Mouse (Mus musculus) CD8-positive naive resting alpha-beta T cell, adult 2 months (primary cell): ENCODE data around the gene Gm17490.
A peak's percentile ranks its signal among the peaks of the same experiment; 100 is the strongest.
"Not testable (repeated sequence)": the region's sequence is repeated elsewhere in the genome, so short reads cannot be mapped to it uniquely, and the experiment has no call there.

Experiments used
- DNase-seq, 2 experiments: peaks; one replicate each; pipeline ENCODE4 v3.0.0; 2022; ENCODE audit warnings: low read depth in 2 of 2, low spot score in 2 of 2

The Gm17490 gene

DNA sequence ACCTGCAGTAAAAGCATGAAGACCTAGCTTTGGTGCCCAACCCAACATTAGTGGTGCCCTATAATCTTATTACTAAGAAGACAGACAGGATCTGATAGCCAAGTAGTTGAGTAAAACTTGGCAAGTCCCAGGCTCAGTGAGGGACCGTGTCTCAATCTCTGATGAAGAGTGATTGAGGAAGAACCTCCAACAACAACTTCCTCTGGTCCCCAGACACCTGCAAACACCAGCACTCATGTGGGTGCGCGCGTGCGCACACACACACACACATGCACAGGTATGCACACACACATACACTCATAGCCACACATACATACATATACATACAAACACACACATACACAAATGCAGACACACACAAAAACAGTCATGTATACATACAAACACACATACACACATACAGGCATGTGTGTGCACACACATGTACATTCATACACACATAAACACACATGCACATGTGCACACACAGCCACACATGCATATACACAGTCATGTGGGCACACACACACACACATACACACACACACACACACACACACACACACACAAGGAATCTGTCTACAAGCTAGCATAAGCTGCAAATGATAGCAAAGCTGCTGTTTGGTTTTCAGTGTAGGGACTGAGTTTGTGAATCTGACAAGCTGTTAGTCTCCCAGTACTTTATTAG, 9.5 kb upstream of the Gm17490 start:
- DNase-seq = no peak

DNA sequence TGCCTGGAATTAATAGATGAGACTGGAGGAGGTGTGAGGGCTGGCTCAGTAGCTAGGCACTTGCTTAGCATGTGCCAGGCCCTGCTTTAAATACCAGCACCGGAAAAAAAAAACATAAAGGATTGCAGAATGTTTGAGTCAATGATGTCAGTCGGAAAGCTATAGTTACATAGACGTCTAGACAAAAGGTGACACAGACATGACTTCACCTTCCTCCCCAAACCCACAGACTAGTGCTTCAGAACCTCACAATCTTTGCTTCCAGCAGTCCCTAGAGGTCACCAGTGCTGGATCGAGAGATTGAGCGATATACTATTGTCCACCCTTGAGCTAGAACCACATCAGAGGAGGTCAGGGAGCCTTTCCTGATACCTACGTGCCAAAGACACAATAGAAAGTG, 9.0 kb upstream of the Gm17490 start:
- DNase-seq = no peak

DNA sequence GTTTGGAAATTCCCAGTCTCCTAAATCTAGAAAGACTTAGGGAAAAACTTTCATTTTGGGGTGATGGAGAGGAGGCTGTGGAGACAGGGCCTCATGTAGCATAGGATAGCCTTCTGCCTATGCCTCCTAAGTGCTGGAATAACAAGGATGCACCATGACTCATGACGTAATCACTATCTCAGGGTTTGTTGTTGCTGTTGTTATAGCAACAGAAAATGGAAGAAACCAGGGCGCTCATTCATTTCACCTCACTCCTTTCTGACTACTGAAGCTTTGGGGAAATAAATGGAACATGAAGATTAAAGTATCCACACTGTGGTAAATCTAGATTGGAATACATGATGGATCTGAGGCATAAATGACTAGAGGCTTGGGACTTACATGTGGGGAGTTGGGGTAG, 2.3 kb downstream of the Gm17490 start:
- DNase-seq = no peak

DNA sequence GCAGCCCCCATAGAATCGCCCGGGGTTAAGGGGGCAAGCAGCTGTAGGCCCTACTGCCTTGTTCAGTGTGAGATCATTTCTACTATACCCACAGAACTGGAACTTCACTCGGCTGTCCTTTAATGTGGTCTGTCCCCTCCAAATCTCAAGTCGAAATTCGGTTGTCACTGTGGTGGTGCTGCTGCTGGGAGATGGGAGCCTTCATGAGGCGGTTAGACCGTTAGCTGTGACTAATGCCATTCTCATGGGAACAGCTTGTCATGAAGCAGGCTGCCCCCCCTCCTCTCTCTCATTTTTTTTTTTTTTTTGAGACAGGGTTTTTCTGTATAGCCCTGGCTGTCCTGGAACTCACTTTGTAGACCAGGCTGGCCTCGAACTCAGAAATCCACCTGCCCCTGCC, 2.9 kb downstream of the Gm17490 start:
- no peak for DNase-seq

DNA sequence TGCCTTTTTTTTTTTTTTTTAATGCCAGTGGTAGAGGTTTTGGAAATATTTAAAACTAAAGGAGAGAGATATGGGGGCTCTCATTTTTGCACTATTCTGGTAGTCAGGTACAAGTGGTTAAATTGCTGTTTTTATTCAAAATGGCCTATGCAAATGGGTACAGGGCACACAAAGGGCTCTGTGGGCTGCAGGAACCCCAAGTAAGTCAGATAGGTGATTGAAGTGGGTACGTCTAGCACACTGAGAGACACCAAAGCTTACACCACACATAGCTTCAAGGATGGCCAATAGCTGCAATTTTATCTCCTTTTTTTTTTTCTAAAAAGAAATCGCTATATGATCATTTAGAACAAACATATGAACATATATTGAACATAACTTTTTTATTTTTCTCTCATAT, 6.5 kb downstream of the Gm17490 start:
- peak in 1 of 2 experiments; percentile 26 for DNase-seq

DNA sequence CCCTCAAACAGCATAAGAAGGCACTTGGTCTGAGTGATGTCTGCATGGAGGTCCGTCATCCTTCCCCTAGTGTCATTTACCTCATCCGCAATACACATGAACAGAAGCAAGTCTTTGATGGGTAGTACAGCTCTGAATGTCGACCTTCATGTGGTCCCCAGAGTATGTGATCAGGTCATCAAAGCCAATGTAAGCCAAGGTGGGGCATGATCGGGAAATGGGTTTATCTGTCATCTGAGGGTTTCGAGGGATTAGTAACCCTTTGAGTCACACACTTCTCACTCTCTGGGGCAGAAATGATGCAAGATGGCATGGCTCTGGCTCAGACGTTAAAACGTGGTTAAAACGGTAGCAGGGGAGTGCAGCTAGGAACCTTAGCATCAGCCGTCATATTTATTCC, 9.2 kb downstream of the Gm17490 start:
- peak; percentile 27 to 31 for DNase-seq

DNA sequence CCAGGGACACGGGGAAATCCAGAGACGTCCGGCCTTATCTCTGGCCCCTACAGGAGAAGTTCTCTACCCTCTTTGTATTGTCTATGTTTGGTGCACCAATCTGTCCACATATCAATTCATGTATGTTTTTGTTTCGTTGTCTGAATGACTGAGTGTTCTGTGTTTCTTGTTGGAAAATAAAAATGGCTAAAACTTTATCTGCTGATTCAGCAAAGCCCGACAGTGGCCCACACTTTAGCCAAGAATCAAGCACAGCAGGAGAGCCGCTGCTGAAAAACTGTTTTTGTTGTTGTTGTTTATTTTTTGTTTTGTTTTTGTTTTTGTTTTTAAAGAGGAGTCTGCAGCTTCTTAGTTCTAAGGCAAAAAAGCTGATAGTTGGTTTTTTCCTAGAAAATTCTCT, 13.1 kb downstream of the Gm17490 start:
- DNase-seq = not testable (repeated sequence)

DNA sequence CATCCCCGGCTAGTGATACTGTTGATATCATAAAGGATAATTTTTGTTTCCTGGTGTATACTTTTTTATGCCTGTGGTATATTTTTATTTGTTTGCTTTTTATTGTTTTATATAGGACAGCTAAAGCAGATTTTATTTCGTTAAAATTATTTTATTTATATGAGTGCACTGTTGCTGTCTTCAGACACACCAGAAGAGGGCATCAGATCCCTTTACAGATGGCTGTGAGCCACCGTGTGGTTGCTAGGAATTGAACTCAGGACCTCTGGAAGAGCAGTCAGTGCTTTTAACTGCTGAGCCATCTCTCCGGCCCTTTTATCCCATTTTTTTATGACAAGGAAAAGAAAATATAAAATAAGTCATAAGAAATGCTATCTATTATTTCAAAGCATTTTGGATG, 19.3 kb downstream of the Gm17490 start:
- DNase-seq = not testable (repeated sequence)

DNA sequence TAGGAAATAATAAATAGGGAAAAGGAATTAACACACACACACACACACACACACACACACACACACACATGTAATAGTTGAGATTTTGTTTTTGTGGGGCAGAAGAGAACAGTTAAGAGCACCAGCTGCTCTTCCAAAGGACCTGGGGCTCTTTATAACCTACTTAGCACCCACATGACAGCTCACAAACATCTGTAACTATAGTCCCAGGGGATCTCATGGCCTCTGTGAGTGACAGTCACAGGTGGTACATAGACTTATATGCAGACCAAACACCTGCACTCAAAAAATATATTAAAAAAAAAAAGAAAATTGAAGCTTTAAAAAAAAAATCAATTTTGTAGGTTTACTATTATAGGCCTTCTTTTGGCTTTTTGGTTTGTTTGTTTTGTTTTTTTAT, 21.2 kb downstream of the Gm17490 start:
- no peak for DNase-seq

DNA sequence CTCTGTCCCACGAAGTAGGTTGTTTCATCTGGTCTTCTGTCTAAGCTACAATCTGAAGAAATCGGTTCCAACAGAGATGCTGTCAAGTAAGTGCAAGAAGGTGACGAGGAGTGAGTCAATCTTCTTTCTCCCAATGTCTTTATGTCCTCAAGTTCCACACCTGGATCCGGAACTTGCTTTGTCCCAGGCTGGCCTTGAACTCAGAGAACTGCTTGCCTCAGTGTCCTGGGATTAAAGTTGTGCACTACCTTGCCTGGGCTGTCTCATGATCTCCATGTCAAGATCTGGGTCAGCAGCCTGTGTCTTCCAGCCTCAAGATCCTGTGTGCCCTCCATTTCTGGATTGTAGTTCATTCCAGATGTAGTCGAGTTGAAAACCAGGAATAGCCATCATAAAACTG, 22.0 kb downstream of the Gm17490 start, which contains the start of gene Rbm17:
TSS of gene Rbm17 (minus strand) at position 101 of the 400 bp plus-strand sequence.
- DNase-seq = no peak

DNA sequence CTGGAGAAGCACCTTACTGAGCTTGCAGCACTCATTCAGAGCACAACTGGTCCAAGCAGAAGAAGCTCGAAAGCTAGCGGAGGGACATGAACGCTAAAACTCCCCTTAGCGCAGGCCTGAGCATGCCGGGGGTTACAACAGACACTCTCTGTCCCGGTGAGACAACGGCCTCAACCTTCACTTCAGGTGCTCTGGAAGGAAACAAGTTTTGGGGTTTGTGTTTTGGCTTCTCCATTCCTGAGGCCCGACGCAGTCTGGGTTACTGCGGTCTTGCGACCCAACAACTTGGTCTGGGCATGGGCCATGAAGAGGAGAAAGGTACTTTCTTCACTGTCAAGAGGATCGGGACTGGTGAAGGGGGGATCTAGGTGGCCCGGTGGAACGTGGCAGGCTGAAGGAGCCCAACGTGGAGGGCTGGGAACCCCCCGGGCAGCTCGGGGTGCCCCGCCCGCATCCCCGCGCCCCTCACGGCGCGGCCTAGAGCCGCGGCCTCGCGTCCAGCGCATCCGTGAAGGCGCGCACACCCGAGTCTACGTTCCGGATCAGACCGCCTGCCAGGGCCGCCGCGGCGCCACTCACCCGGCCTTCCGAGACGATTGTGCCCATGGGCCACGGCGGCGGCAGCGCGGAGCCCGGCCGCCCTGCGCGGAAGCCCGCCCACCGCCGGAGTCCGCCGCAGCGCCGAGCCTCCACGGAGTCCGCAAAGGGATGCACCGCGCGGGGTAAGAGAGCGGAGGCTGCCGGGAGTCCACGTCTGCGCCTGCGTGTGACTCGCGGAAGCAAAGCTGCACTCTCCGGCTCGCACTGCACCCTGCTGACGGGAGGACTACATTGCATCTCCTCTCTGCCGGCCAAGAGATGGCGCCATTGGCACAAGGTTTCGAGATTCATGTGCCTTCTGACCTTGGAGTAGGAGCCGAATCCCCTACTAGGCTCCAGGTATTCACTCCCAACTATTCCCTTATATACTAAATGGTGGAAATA, 23.3 kb downstream of the Gm17490 start:
- peak; percentile 94 to 95 for DNase-seq

DNA sequence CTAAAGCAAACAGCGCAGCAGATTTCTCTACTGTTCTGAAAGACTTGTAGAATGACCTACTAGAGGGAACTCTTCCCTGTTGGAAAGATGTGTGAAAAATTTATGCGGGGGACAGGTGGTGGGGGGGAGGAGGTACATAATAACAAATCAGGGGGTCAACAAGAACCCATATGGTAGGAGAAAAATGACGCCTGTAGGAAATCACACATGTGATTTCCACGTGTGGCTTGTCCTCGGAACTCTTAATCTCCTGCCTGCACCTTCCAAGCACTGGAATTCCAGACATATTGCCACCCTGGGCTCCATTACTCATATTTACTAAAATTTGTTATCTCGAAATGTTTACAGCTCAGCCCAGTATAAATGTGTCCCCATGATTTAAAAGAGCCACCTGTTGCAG, 24.3 kb downstream of the Gm17490 start:
- DNase-seq = no peak

DNA sequence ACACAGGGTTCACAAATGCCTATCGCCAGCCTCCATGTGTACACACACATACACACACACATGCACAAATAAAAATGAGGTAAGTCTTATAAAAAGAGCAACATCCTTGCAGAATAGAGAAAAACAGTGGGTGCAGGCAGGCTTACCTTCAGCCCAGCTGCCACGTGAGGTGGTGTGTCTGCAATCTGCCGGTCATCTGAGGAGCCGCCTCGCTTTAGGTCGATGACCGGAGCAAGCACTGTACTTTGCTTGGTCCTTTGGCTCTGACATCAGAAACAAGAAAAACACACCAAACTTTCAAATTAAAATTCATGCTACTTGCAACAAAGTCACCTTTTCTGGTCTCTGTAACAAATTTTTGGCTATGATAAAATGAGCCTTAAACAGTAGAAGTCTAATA, 28.2 kb downstream of the Gm17490 start:
- no peak for DNase-seq

DNA sequence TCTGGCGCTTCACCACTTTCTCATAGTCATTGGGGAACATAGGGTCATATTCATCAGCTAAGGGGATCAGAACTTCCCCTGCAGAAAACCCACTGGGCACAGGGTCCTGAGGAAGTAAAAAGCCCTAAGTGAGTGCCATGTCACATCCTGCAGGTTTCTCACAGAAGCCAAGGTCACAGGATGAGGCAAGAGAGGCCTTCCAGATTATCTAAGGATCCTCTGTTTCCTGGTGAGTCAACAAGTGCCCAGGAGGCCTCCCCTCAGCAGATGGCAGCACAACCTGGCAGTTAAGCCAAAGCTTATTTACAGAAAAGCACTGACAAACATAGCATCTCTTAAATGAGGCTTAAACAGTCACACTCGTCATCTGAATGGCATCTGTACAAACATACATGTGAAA, 29.4 kb downstream of the Gm17490 start:
- DNase-seq = no peak

DNA sequence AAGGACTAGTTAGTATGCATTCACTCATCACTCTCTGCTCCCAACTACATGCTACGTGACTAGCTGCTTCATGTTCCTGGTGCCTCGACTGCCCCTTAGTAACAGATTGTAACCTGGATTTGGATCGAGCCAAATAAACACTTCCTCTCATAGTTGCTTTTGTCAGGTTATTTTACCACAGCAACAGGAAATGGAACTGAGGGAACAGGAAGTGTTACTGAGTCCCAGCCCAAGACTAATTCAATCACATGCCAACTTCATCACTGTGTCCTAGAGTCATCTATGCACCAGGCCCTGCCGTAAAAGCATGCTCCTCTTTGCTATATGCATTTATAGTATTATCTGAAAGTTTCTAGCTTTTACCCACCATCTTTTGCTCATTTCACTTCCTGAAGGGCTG, 38.1 kb downstream of the Gm17490 start:
- no peak for DNase-seq

DNA sequence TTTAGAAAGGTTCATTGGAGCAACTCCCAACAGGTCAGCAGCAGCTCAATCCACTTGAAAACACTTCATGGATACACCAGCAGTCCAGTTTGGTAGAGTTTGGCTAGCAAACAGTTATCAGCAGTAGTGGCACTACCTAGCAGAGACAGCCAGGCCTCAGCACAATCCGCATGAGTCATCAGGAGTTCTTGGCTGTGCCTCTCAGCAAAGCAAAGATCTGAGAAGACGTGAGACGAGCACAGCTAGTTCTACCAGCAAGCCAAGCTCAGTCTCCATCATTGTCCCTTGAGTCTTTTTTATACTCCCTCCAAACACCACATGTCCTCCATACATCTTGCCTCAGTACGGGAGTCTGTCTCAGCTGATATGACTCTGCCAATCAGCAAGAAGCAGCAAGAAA, 46.7 kb downstream of the Gm17490 start:
- DNase-seq = no peak

DNA sequence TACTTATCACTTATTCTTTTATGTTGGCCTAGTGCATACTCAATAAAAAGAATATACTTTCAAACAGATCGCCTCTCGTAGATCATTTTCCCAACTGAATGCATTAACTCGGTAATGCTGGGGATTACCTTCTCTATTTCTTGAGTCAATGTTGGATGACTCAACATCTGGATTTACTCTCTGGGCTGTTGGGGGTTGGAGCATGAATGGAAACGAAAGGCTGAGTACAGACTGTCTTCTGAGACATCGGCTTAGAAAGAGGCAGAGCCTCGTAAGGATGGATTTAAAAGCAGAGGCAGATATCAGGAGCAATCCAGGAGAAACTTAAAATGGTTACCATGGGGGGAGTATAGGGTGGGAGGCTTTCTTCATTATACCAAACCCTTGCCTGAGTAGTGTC, 47.9 kb downstream of the Gm17490 start:
- DNase-seq = no peak
